In genomic region chr12:85850661-85851060, GRCm38 (mm10) we compare ENCODE assay signal across 22 mouse cellular contexts. TPM values are rescaled to one million over a fixed set of nuclear protein-coding genes. Genes with fewer than 3 reads are reported as not detected.
DNase-seq lines count a peak whose midpoint lies in the region.
"Had no signal": no experiment of that assay in that cellular context is flagged by ENCODE, and none has a peak within 500 bp of the region (broad histone marks: within the 10 kb centered on the region; RNA-seq: fewer than 3 reads in every experiment).

No protein-coding gene starts in this region.

- no peak overlapping the region for H3K4me3 ChIP-seq in heart, embryonic 10.5 days
- H3K4me3 ChIP-seq: embryonic facial prominence, embryonic 10.5 days; embryonic facial prominence, embryonic 12.5 days; forebrain, embryonic 13.5 days; forebrain, embryonic 15.5 days had no signal

- H3K4me1 ChIP-seq in heart, embryonic 10.5 days = no peaks in the 10 kb centered on the region
- H3K4me1 ChIP-seq: embryonic facial prominence, embryonic 10.5 days; embryonic facial prominence, embryonic 12.5 days; forebrain, embryonic 13.5 days; forebrain, embryonic 15.5 days had no signal

- no peaks in the 10 kb centered on the region for H3K9me3 ChIP-seq in heart, embryonic 10.5 days
- H3K9me3 ChIP-seq: embryonic facial prominence, embryonic 10.5 days; embryonic facial prominence, embryonic 12.5 days; forebrain, embryonic 13.5 days; forebrain, embryonic 15.5 days had no signal

- H3K36me3 ChIP-seq in heart, embryonic 10.5 days = peaks cover 21% of the 10 kb centered on the region; the same call in 1 of the 2 replicates

- no peaks in the 10 kb centered on the region for H3K27me3 ChIP-seq in heart, embryonic 10.5 days (ENCODE audit: insufficient read depth, poor library complexity, severe bottlenecking)
- H3K27me3 ChIP-seq: CH12.LX; embryonic facial prominence, embryonic 12.5 days; forebrain, embryonic 13.5 days; forebrain, embryonic 15.5 days had no signal

- H3K27ac ChIP-seq in heart, embryonic 10.5 days = no peak overlapping the region
- H3K27ac ChIP-seq: embryonic facial prominence, embryonic 10.5 days; embryonic facial prominence, embryonic 12.5 days; forebrain, embryonic 13.5 days; forebrain, embryonic 15.5 days had no signal

- WGBS in heart, embryonic 10.5 days = 84% methylated on average over 8 of the region's 8 CpGs

- peak; percentile 72 for DNase-seq in heart, embryonic 10.5 days (ENCODE audit: low spot score)
- no peak for DNase-seq in heart, postnatal 4 days
- peak; percentile 77 for DNase-seq in ZHBTc4 (ENCODE audit: low read depth, low spot score)
- DNase-seq in lung, postnatal 14 days = no peak
- DNase-seq in embryo, embryonic 9.5 days (ENCODE audit: extremely low spot score) = no peak
- DNase-seq: adrenal gland, adult 2 months; adrenal gland, postnatal 10 days; adrenal gland, postnatal 25 days; B cell, adult 2 months; cerebellum, adult 11 months; cerebellum, adult 18-20 months; cerebellum, adult 8-10 months; cerebellum, adult 9-11 months; cerebellum, postnatal 14 days; cerebellum, postnatal 36 days; embryo, embryonic 11 days; forebrain, postnatal 0 days had no signal

RNA-seq across cellular contexts. Expression of gene Ttll5, which starts 26.2 kb away (rescaled TPM):
- 14.9 and 18.1 TPM in 2 replicates for polyA plus RNA-seq in heart, embryonic 10.5 days (2016; fragmentation: Nextera tagmentation; extraction: Ambion mirVana)
- 10 to 100 TPM; 16.8 to 17.9 TPM for total RNA-seq in heart, postnatal 4 days (2021)

RNA-seq across cellular contexts. Expression of gene Erg28, which starts 26.3 kb away (rescaled TPM):
- polyA plus RNA-seq in heart, embryonic 10.5 days (2016; fragmentation: Nextera tagmentation; extraction: Ambion mirVana) = 109 and 114 TPM in 2 replicates
- 10 to 100 TPM; 15.2 to 19.0 TPM for total RNA-seq in heart, postnatal 4 days (2021)

Comparison
In these comparisons a context has a peak if more than half of its experiments do, and no peak if none do; other contexts are left out.
1. DNase-seq: peak in heart, embryonic 10.5 days (single experiment) and ZHBTc4 (single experiment); none in heart, postnatal 4 days (single experiment), lung, postnatal 14 days (single experiment) and embryo, embryonic 9.5 days (single experiment).